8 mouse cellular contexts compared by ENCODE assay signal in genomic region chr1:180848114-180848510, GRCm38 (mm10). TPM values are rescaled to one million over a fixed set of nuclear protein-coding genes. Genes with fewer than 3 reads are reported as not detected.
DNase-seq lines count a peak whose midpoint lies in the region; ATAC-seq and TF ChIP-seq lines count a peak whose summit lies in the region.

No protein-coding gene starts in this region.

- WGBS in embryonic facial prominence, embryonic 12.5 days = 3% methylated on average over 9 of the region's 9 CpGs
- 4% methylated on average over 9 of the region's 9 CpGs for WGBS in limb, embryonic 10.5 days
- WGBS in midbrain, embryonic 11.5 days = 3% methylated on average over 9 of the region's 9 CpGs
- WGBS in small intestine, adult 2 months = 3% methylated on average over 9 of the region's 9 CpGs

- TF ChIP-seq CTCF in small intestine, adult 2 months (IDR thresholded peaks at IDR 0.05; ENCODE audit: extremely low read depth, insufficient read length, insufficient replicate concordance, low read depth, low read length) = no peak

- peaks cover 25% of the 10 kb centered on the region for H3K4me1 ChIP-seq in embryonic facial prominence, embryonic 12.5 days
- H3K4me1 ChIP-seq in limb, embryonic 10.5 days = peaks cover 50% of the 10 kb centered on the region
- peaks cover 27% of the 10 kb centered on the region for H3K4me1 ChIP-seq in midbrain, embryonic 11.5 days (ENCODE audit: control insufficient read depth, insufficient read depth, low read length)
- peaks cover 14% of the 10 kb centered on the region; the same call in 1 of the 2 replicates for H3K4me1 ChIP-seq in small intestine, adult 2 months (ENCODE audit: control insufficient read depth, insufficient read depth, insufficient read length, low read length)

- H3K27ac ChIP-seq in embryonic facial prominence, embryonic 12.5 days = peak overlapping the region; percentile 98
- H3K27ac ChIP-seq in limb, embryonic 10.5 days = peak overlapping the region; percentile 97
- H3K27ac ChIP-seq in midbrain, embryonic 11.5 days (ENCODE audit: low read depth, low read length) = peak overlapping the region; percentile 84
- peak overlapping the region; percentile 73 for H3K27ac ChIP-seq in small intestine, adult 2 months (ENCODE audit: insufficient read depth, low read depth, low read length)

- peak overlapping the region; percentile 49 for H3K4me2 ChIP-seq in embryonic facial prominence, embryonic 12.5 days (replicated peaks)
- peak overlapping the region; percentile 46 for H3K4me2 ChIP-seq in midbrain, embryonic 11.5 days

- ATAC-seq in embryonic facial prominence, embryonic 12.5 days (ENCODE audit: insufficient number of reproducible peaks, insufficient read depth, low FRiP score, low TSS enrichment) = peak; percentile 16; the same call in 1 of the 2 replicates
- peak; percentile 26; the same call in 1 of the 2 replicates for ATAC-seq in midbrain, embryonic 11.5 days (ENCODE audit: low FRiP score)

- no peaks in the 10 kb centered on the region for H3K27me3 ChIP-seq in embryonic facial prominence, embryonic 12.5 days
- no peaks in the 10 kb centered on the region for H3K27me3 ChIP-seq in limb, embryonic 10.5 days (ENCODE audit: low read depth, poor library complexity, severe bottlenecking)
- no peaks in the 10 kb centered on the region for H3K27me3 ChIP-seq in midbrain, embryonic 11.5 days (ENCODE audit: control insufficient read depth, insufficient read depth, low read length)
- H3K27me3 ChIP-seq in small intestine, adult 2 months (ENCODE audit: control insufficient read depth, insufficient read depth, low read length) = no peaks in the 10 kb centered on the region

- H3K36me3 ChIP-seq in embryonic facial prominence, embryonic 12.5 days = no peaks in the 10 kb centered on the region
- no peaks in the 10 kb centered on the region for H3K36me3 ChIP-seq in limb, embryonic 10.5 days
- H3K36me3 ChIP-seq in midbrain, embryonic 11.5 days (ENCODE audit: control insufficient read depth, insufficient read depth, low read length) = no peaks in the 10 kb centered on the region
- H3K36me3 ChIP-seq in small intestine, adult 2 months (ENCODE audit: control insufficient read depth, insufficient read depth, low read length) = no peaks in the 10 kb centered on the region

- peak overlapping the region; percentile 10 for H3K9ac ChIP-seq in embryonic facial prominence, embryonic 12.5 days
- peak overlapping the region; percentile 41 for H3K9ac ChIP-seq in midbrain, embryonic 11.5 days (ENCODE audit: low read length)

- peak overlapping the region; percentile 20 for H3K4me3 ChIP-seq in embryonic facial prominence, embryonic 12.5 days
- H3K4me3 ChIP-seq in limb, embryonic 10.5 days = peak overlapping the region; percentile 40
- H3K4me3 ChIP-seq in midbrain, embryonic 11.5 days (ENCODE audit: low read depth, low read length) = 0 out of 2 replicates have a peak overlapping the region, but pooled peaks have one; percentile 1
- H3K4me3 ChIP-seq in small intestine, adult 2 months (ENCODE audit: low read depth, low read length) = peak overlapping the region; percentile 51

- DNase-seq in urinary bladder, postnatal 14 days (ENCODE audit: low spot score) = peak; percentile 77
- DNase-seq in urinary bladder, adult 2 months (ENCODE audit: low spot score) = no peak
- peak; percentile 99 for DNase-seq in heart, adult 11 months
- DNase-seq in kidney, adult 11 months = peak; percentile 83
- DNase-seq in limb, embryonic 10.5 days (ENCODE audit: low spot score) = peak; percentile 64
- DNase-seq in midbrain, embryonic 11.5 days (ENCODE audit: low spot score, missing footprints) = peak; percentile 93

- TF ChIP-seq POLR2A in small intestine, adult 2 months (IDR thresholded peaks at IDR 0.05; ENCODE audit: low read depth, low read length) = no peak; the same call in 1 of the 2 replicates

- no peaks in the 10 kb centered on the region for H3K9me3 ChIP-seq in embryonic facial prominence, embryonic 12.5 days
- no peaks in the 10 kb centered on the region for H3K9me3 ChIP-seq in limb, embryonic 10.5 days (replicated peaks)
- no peaks in the 10 kb centered on the region for H3K9me3 ChIP-seq in midbrain, embryonic 11.5 days (ENCODE audit: control insufficient read depth, low read length)

RNA-seq across cellular contexts. Expression of gene Sde2, which starts 2.8 kb away (rescaled TPM):
- polyA plus RNA-seq in urinary bladder, adult 2 months (2012; rRNA removed) = 18.3 and 19.0 TPM in 2 replicates
- 41.6 and 47.0 TPM in 2 replicates for polyA plus RNA-seq in embryonic facial prominence, embryonic 12.5 days (2016; fragmentation: Nextera tagmentation; extraction: Ambion mirVana)
- 46.7 and 50.8 TPM in 2 replicates for polyA plus RNA-seq in limb, embryonic 10.5 days (2016; fragmentation: Nextera tagmentation; extraction: Ambion mirVana)
- polyA plus RNA-seq in midbrain, embryonic 11.5 days (2014; fragmentation: Nextera tagmentation; extraction: Ambion mirVana) = 34.1 and 35.1 TPM in 2 replicates
- 3.2 and 5.9 TPM in 2 replicates for polyA plus RNA-seq in small intestine, adult 2 months (2012; rRNA removed)

RNA-seq across cellular contexts. Expression of gene H3f3a, which starts 34.4 kb away (rescaled TPM):
- polyA plus RNA-seq in urinary bladder, adult 2 months (2012; rRNA removed) = 810 and 870 TPM in 2 replicates
- polyA plus RNA-seq in embryonic facial prominence, embryonic 12.5 days (2016; fragmentation: Nextera tagmentation; extraction: Ambion mirVana) = 3,184 and 3,209 TPM in 2 replicates
- 2,611 and 2,929 TPM in 2 replicates for polyA plus RNA-seq in limb, embryonic 10.5 days (2016; fragmentation: Nextera tagmentation; extraction: Ambion mirVana)
- 3,662 and 3,728 TPM in 2 replicates for polyA plus RNA-seq in midbrain, embryonic 11.5 days (2014; fragmentation: Nextera tagmentation; extraction: Ambion mirVana)
- 156 and 262 TPM in 2 replicates for polyA plus RNA-seq in small intestine, adult 2 months (2012; rRNA removed)

RNA-seq across cellular contexts. Expression of gene Lefty2, which starts 44.8 kb away (rescaled TPM):
- polyA plus RNA-seq in urinary bladder, adult 2 months (2012; rRNA removed) = 0.29 and 0.44 TPM in 2 replicates
- polyA plus RNA-seq in embryonic facial prominence, embryonic 12.5 days (2016; fragmentation: Nextera tagmentation; extraction: Ambion mirVana) = 0.22 and 0.67 TPM in 2 replicates
- not detected in 2 replicates for polyA plus RNA-seq in limb, embryonic 10.5 days (2016; fragmentation: Nextera tagmentation; extraction: Ambion mirVana)
- polyA plus RNA-seq in midbrain, embryonic 11.5 days (2014; fragmentation: Nextera tagmentation; extraction: Ambion mirVana) = not detected in 2 replicates
- polyA plus RNA-seq in small intestine, adult 2 months (2012; rRNA removed) = not detected in 2 replicates

RNA-seq across cellular contexts. Expression of gene Pycr2, which starts 56.0 kb away (rescaled TPM):
- 34.1 and 46.5 TPM in 2 replicates for polyA plus RNA-seq in urinary bladder, adult 2 months (2012; rRNA removed)
- polyA plus RNA-seq in embryonic facial prominence, embryonic 12.5 days (2016; fragmentation: Nextera tagmentation; extraction: Ambion mirVana) = 110 and 112 TPM in 2 replicates
- 163 and 166 TPM in 2 replicates for polyA plus RNA-seq in limb, embryonic 10.5 days (2016; fragmentation: Nextera tagmentation; extraction: Ambion mirVana)
- polyA plus RNA-seq in midbrain, embryonic 11.5 days (2014; fragmentation: Nextera tagmentation; extraction: Ambion mirVana) = 85.4 and 97.9 TPM in 2 replicates
- 21.8 and 23.2 TPM in 2 replicates for polyA plus RNA-seq in small intestine, adult 2 months (2012; rRNA removed)

Comparison
In these comparisons a context has a peak if more than half of its experiments do, and no peak if none do; other contexts are left out.
1. H3K4me3 ChIP-seq: peak in every context shown above with its lines; median percentile 51 in small intestine, adult 2 months; 40 in limb, embryonic 10.5 days; 20 in embryonic facial prominence, embryonic 12.5 days; 1 in midbrain, embryonic 11.5 days.